25 mouse cellular contexts compared by ENCODE assay signal in genomic region chr10:88793671-88794070, GRCm38 (mm10).
"Had no signal": no experiment of that assay in that cellular context is flagged by ENCODE, and none has a peak within 500 bp of the region (broad histone marks: within the 10 kb centered on the region; RNA-seq: fewer than 3 reads in every experiment).

No protein-coding gene starts in this region.

- H3K9ac ChIP-seq: heart, embryonic 13.5 days; heart, embryonic 15.5 days; hindbrain, embryonic 13.5 days; hindbrain, embryonic 15.5 days; kidney, embryonic 15.5 days; limb, embryonic 12.5 days had no signal

- H3K9me3 ChIP-seq: heart, embryonic 13.5 days; heart, embryonic 15.5 days; hindbrain, embryonic 13.5 days; hindbrain, embryonic 15.5 days; kidney, embryonic 15.5 days; limb, embryonic 10.5 days; limb, embryonic 12.5 days had no signal

- ATAC-seq: forebrain, embryonic 16.5 days; hindbrain, postnatal 0 days had no signal

- H3K27ac ChIP-seq: gastrocnemius, adult 2 months; heart, adult 2 months; heart, embryonic 13.5 days; heart, embryonic 15.5 days; hindbrain, embryonic 13.5 days; hindbrain, embryonic 15.5 days; hindbrain, postnatal 0 days; kidney, embryonic 15.5 days; kidney, postnatal 0 days; limb, embryonic 10.5 days; limb, embryonic 12.5 days had no signal

- H3K4me1 ChIP-seq: heart, embryonic 13.5 days; heart, embryonic 15.5 days; hindbrain, embryonic 13.5 days; hindbrain, embryonic 15.5 days; kidney, embryonic 15.5 days; limb, embryonic 10.5 days; limb, embryonic 12.5 days had no signal

- H3K4me2 ChIP-seq: heart, embryonic 11.5 days; heart, embryonic 13.5 days; heart, embryonic 15.5 days; hindbrain, embryonic 13.5 days; hindbrain, embryonic 15.5 days; kidney, embryonic 15.5 days; limb, embryonic 12.5 days had no signal

- H3K27me3 ChIP-seq: heart, embryonic 13.5 days; heart, embryonic 15.5 days; hindbrain, embryonic 13.5 days; hindbrain, embryonic 15.5 days; kidney, embryonic 15.5 days; limb, embryonic 12.5 days had no signal

- H3K4me3 ChIP-seq: gastrocnemius, adult 2 months; heart, adult 2 months; heart, embryonic 13.5 days; heart, embryonic 15.5 days; hindbrain, embryonic 13.5 days; hindbrain, embryonic 15.5 days; kidney, embryonic 15.5 days; limb, embryonic 10.5 days; limb, embryonic 12.5 days had no signal

- DNase-seq: gastrocnemius, adult 2 months; gastrocnemius, postnatal 10 days; gastrocnemius, postnatal 25 days; heart, adult 2 months; heart, postnatal 14 days; heart, postnatal 36 days; kidney, adult 11 months; kidney, adult 2 months; kidney, adult 9 months; kidney, postnatal 14 days; kidney, postnatal 36 days; layer of hippocampus, adult 9-11 months; layer of hippocampus, postnatal 36 days; liver had no signal
